Mouse (Mus musculus): ENCODE results near the gene Itga9. TPM values are rescaled to one million over a fixed set of nuclear protein-coding genes. Genes with fewer than 3 reads are reported as not detected.

The Itga9 gene
- polyA plus RNA-seq, 3 experiments from 2014 or later: 0.40 TPM; not detected in 2

- no peak for ATAC-seq
Measured at GRCm38 (mm10) chr9:118927501-118927900, 321.0 kb downstream of the Itga9 start.

DNA sequence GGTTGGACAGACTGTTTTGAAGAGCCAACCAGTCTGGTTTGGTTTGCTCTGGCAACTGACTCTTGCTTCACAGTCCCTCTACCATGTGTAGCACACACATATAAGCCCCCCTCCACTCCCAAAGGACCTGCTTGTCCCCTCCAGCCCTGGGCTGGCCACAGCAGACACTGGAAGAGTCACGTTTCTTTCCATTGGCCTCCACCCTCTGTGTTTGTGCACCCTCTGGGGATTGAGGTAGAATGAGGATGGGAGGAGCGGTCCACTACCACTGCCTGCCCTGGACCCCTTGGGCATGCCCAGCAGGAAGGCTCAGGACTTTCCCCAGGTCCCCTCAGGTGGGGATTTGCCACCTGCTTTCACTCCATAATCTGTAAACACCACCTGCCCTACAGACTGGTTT is 321.5 kb downstream of the Itga9 start:
- ATAC-seq: no peak

DNA sequence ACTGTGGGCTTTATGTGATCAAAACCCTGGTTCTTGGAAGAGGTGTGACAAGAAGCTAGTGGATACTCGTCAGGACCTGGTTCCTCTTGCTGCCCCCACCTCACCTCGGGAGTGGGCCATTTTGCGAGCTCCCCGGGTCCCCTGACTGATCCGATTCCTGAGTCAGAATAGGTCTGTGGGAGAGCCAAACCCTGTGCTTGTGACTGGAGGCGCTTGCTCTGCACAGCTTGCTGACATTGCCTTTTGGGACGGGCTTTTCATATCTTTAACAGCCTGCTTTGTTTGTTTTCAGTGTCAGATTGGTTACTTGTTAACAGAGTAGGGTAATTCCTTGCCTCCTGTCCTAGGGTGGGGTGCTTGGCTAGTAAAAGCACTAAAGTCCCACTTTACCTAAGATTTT is 322.2 kb downstream of the Itga9 start:
- ATAC-seq: no peak

GRCm38 (mm10) chr9:118930611-118931010 is 324.1 kb downstream of the Itga9 start:
- no peak for ATAC-seq

DNA sequence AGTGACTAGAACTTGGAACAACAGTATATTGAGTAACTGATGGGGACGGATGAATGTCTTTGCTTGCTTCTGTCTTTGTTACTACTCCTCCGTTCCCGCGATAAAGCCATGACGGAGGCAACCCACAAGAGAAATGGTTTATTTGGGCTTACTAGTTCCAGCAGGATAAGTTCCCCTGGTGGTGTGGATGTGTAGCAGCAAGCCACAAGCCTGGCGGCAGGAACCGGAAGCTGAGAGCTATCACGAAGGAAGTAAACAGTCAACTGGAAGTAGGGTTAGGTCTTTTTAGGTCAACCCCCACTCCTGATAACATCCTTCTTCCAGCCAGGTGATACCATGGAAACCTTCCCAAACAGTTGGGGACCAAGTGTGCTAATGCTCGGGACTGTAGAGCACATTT is 327.3 kb downstream of the Itga9 start:
- no peak for ATAC-seq

- ATAC-seq: no peak
Measured at GRCm38 (mm10) chr9:118934319-118934718, 327.8 kb downstream of the Itga9 start.

- no peak for ATAC-seq
Measured at GRCm38 (mm10) chr9:118935098-118935497, 328.6 kb downstream of the Itga9 start.

GRCm38 (mm10) chr9:118936071-118936470 is 329.6 kb downstream of the Itga9 start:
- no peak for ATAC-seq

- ATAC-seq: no peak
Measured at GRCm38 (mm10) chr9:118937515-118937914, 331.0 kb downstream of the Itga9 start.

GRCm38 (mm10) chr9:118939410-118939809 is 332.9 kb downstream of the Itga9 start:
- ATAC-seq: no peak

GRCm38 (mm10) chr9:118939831-118940230 is 333.3 kb downstream of the Itga9 start:
- no peak for ATAC-seq

DNA sequence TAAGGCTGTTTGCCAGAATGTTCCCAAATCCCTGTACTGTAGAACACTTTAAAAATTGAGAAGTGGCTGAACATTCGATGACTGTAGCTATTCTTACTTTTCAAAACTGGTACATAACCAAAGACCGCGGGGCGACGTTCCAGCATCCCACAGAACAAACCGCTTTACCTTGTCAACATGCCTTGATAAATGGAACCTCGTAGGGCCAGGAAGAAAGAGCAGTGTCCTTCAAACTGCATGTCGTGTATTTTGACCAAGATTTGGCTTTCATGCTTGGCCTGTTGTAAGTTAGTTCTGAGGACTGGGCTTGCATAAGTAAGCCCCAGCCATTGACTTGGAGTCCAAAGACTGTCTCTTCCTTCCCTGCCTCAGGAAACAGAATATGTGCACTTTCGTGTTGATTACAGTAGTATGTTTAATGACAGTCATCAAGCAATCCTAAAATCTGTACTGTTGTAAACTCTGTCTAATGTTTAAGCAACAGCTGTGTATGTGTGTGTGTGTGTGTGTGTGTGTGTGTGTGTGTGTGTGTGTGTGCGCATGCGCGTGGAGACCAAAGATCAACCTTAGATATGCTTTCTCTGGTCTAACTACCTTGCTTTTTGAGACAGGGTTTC is 334.2 kb downstream of the Itga9 start:
- ATAC-seq: no peak

DNA sequence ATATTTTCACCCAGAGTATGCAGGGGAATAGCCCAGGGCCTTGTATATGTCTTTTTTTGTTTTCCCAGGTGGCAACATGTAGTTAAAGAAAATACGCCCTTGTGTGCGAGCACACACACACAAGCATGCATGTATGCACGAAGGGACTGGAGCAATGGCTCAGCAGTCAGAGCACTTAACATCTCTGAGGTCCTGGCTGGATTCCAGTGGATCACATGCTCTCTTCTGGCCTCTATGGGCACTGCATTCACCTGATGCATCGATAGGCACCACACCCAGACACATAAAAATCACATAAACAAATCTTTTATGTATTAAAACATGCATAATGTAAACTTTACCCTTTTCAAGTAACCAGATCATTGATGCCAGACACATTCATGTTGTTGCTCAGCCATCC is 335.5 kb downstream of the Itga9 start:
- ATAC-seq: no peak

GRCm38 (mm10) chr9:118943941-118944340 is 337.5 kb downstream of the Itga9 start:
- no peak for ATAC-seq

GRCm38 (mm10) chr9:118944388-118944787 is 337.9 kb downstream of the Itga9 start:
- no peak for ATAC-seq

DNA sequence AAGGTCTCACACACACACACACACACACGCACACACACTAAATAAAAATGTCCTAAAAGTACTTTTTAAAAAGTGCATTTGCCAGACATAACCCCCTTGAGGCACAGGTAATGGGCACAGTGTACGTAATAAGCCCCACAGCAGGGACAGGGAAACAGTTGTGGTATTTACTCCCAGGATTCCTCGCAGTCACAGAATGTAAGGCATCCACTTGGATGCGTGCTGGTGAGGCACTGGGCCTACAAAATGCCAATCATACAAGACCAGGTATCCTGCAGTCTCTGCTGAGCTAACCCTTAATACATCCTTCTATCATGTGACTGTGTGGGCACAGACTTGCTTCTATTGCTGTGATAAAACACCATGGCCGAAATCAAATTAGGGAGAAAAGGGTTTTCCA is 342.0 kb downstream of the Itga9 start:
- no peak for ATAC-seq

DNA sequence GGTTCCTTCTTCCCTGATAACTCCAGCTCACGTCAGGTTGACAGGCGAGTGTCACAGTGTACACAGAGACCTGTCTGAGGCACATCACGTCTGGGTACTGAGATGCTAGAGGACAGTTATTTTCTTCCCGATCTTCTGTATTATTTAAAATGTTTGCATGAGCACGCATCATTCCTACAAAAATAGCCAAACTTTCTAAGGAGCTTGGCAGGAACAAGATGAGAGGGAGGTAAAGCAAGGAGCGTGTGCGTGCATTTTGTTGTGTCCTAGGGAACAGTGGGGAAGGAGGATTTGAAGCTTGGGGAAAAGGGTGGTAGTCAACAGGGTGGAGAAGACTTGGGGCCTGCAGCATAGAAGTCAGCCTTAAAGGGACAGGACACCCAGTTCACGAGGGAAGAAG is 342.6 kb downstream of the Itga9 start:
- ATAC-seq: no peak

DNA sequence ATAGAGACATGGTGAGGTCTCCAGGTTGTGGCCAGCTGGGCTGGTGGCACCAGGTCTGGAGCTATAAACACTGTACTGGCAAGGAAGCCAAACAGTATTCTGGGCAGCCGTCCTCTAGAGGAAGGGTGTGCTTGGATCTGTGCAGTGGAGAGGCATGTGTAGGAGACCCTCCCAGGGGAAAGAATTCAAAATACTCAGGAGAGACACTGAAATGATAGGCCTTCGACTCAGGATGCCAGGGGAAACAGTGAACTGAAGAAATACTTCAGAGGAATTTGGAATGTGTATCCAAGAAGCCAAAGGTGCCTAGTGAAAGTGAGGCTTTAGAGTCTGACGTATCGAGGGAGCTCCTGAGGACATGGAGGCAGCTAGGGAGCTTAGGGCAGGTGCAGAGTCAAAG is 343.2 kb downstream of the Itga9 start:
- no peak for ATAC-seq

GRCm38 (mm10) chr9:118950061-118950460 is 343.6 kb downstream of the Itga9 start:
- ATAC-seq: no peak

Other genes starting within 250 kb of the Itga9 start
- gene Eomes, start 128.5 kb upstream of the Itga9 start, polyA plus RNA-seq (2017; shearing (Covaris generic)): 10 to 100 TPM in 1 of 3 experiments, under 1 TPM in 2; 0.16 to 10.9 (median 0.62) TPM
- 10 to 100 TPM; 19.4 to 33.8 (median 29.9) TPM for gene Golga4, start 100.4 kb upstream of the Itga9 start, polyA plus RNA-seq (2017; shearing (Covaris generic))